Mouse (Mus musculus) heart, postnatal 0 days (tissue): ENCODE measurements around the gene Wdr48. TPM values are rescaled to one million over a fixed set of nuclear protein-coding genes. Genes with fewer than 3 reads are reported as not detected.

Source experiments
- ATAC-seq: fragments of 200-750 bp; cut with Nextera tagmentation; 2 replicates; pipeline ENCODE4 v1.8.0; 2017; ENCODE audit warnings: low read depth, moderate number of reproducible peaks, moderate library complexity; ENCODE audit not compliant: insufficient read depth
- DNase-seq: peaks from one replicate; pipeline ENCODE4 v3.0.0-alpha.2; 2016; ENCODE audit warnings: low spot score
- H3K27ac ChIP-seq: fragments of 300-500 bp; sonication (generic); 2 replicates; pipeline ENCODE4 v1.5.1; 2014; ENCODE audit warnings: low read depth, mild to moderate bottlenecking
- H3K27me3 ChIP-seq: fragments of 300-500 bp; sonication (generic); 2 replicates; pipeline ENCODE4 v1.6.1; 2014; ENCODE audit warnings: low read length, mixed read lengths; ENCODE audit not compliant: control insufficient read depth, insufficient read depth
- H3K36me3 ChIP-seq: fragments of 300-500 bp; sonication (generic); replicated peaks from 2 replicates; pipeline ENCODE4 v1.6.1; 2014; ENCODE audit warnings: low read length, mixed read lengths; ENCODE audit not compliant: control insufficient read depth, insufficient read depth
- H3K4me1 ChIP-seq: fragments of 300-500 bp; sonication (generic); 2 replicates; pipeline ENCODE4 v1.6.1; 2014; ENCODE audit warnings: antibody characterized with exemption; ENCODE audit not compliant: control insufficient read depth, insufficient read depth
- H3K4me2 ChIP-seq: fragments of 300-500 bp; sonication (generic); 2 replicates; pipeline ENCODE4 v1.6.1; 2014; ENCODE audit warnings: low read depth, mild to moderate bottlenecking, low read length, moderate library complexity
- H3K4me3 ChIP-seq: fragments of 300-500 bp; sonication (generic); 2 replicates; pipeline ENCODE4 v1.5.1; 2014; ENCODE audit warnings: low read depth, low read length
- H3K9ac ChIP-seq: fragments of 300-500 bp; sonication (generic); replicated peaks from 2 replicates; pipeline ENCODE4 v1.6.1; 2014; ENCODE audit warnings: low read depth, low read length, mixed read lengths
- H3K9me3 ChIP-seq: fragments of 300-500 bp; sonication (generic); replicated peaks from 2 replicates; pipeline ENCODE4 v1.6.1; 2016; ENCODE audit warnings: low read length; ENCODE audit not compliant: control insufficient read depth
- CTCF ChIP-seq: IDR thresholded peaks from 2 replicates; pipeline ENCODE4 v1.5.1; 2016; ENCODE audit warnings: antibody characterized with exemption, control low read depth, low read depth
- EP300 ChIP-seq: IDR thresholded peaks from 2 replicates; pipeline ENCODE4 v1.6.1; 2016; ENCODE audit warnings: antibody characterized with exemption, low read depth
- WGBS: fragments of 180-500 bp; shearing (Covaris S2); extraction: QIAGEN DNeasy Blood & Tissue Kit; methylation state at CpG from one replicate; pipeline ENCODE4 v1.1.7; 2014; 5-methylcytosine and 5-hydroxymethylcytosine counted together
- polyA plus RNA-seq: library from polyadenylated mRNA; unstranded; fragments of >200 nt; fragmentation: Nextera tagmentation; extraction: Ambion mirVana; gene quantifications from 2 replicates; pipeline ENCODE4 v1.2.1, GENCODE M21; 2015
- total RNA-seq: library from RNA; depleted of rRNA; stranded (reverse); fragments of >200 nt; gene quantifications from 2 replicates; pipeline ENCODE4 v1.2.3, GENCODE M21; 2014; ENCODE audit warnings: low replicate concordance

The Wdr48 gene
- total and polyA plus RNA-seq, 2 experiments from 2014 or later, result 19.4 to 25.3 TPM

DNA sequence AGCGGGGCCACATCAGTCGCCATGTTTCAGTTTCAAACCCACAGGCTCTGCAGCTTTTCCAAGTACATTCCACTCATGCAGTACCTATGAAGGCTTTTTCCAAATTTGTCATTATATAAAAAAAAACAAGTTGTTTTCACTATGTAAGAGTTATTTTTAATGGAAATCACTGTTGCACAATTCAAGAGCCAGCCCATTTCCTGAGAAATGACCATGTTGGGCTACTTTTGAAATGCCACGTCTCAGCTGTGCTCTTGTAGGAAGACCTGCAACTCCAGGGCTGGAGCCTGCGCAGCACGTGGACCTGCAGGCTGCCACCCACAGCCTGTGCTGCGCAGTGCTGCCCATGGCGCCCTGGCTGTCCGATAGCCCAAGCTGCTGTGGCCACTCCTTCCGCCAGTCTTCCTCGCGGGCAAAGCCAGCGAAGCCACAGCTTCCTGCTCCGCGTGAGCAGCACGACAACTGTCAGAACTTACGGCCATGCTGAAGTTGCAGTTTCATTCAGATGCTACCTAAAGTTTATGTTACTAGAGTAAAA, 30.5 kb downstream of the Wdr48 start:
- DNase-seq (no peak), ATAC-seq (no peak)
- H3K4me1 ChIP-seq, result no peaks in the 10 kb centered on the region
- no peaks in the 10 kb centered on the region for H3K9me3 ChIP-seq
- no peak overlapping the region for H3K4me3 ChIP-seq
- no peak overlapping the region for H3K4me2 ChIP-seq
- H3K36me3 ChIP-seq, result peaks cover 82% of the 10 kb centered on the region
- no peaks in the 10 kb centered on the region for H3K27me3 ChIP-seq
- no peak for TF ChIP-seq CTCF
- no peak for TF ChIP-seq EP300
- 85% methylated on average over 16 of the region's 16 CpGs for WGBS
- H3K9ac ChIP-seq, result no peak overlapping the region
- no peak overlapping the region for H3K27ac ChIP-seq

DNA sequence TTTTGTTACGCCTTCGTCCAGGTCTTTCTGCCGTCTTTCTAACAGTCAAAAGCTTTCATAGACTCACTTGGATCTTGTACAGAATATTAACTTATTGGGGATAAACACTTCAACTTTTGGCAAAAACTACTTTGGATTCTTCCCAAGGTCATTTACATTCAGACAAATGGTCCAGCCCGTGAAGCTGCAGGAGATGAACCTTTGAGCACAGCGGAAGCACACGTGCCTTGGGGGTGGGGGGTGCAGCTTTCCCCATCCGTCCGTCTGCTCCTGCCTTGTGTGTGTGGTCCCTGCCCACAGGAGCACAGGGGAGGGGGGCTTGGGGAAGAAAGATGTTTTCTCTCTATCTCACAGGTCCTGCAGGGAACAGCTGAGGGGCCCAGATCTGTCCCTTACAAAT, 31.1 kb downstream of the Wdr48 start:
- Histone ChIP-seq H3K4me1 (no peaks in the 10 kb centered on the region), H3K27me3 (no peaks in the 10 kb centered on the region), H3K4me3 (no peak overlapping the region), H3K9me3 (no peaks in the 10 kb centered on the region), H3K4me2 (no peak overlapping the region), H3K9ac (no peak overlapping the region), H3K27ac (no peak overlapping the region), H3K36me3 (peaks cover 77% of the 10 kb centered on the region)
- WGBS, result 79% methylated on average over 8 of the region's 8 CpGs
- TF ChIP-seq EP300 (no peak), CTCF (no peak)
- ATAC-seq, result no peak
- DNase-seq, result no peak

DNA sequence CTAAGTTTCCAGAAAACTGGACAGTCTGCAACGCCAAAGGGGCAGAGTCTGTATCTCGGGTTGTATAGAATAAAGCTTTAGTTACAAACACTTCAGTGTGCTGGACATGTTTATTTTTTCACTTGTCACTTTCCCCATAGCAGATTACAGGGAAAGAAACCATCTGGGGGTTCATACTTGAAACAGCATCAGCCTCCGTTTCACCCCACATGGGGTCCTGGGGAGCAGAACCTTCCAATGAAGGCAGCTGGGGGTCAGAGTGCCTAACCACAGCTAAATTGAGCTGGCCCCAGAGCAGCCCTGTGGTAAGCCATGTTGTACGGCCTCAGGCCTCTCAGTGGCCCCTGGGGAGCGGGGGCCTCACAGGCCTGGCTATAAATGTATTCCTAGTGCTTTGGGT, 31.8 kb downstream of the Wdr48 start:
- WGBS, result 83% methylated on average over 5 of the region's 5 CpGs
- no peak for ATAC-seq

GRCm38 (mm10) chr9:119932358-119932757, 37.7 kb downstream of the Wdr48 start:
- no peak overlapping the region for H3K4me3 ChIP-seq
- ATAC-seq (no peak), DNase-seq (no peak)
- no peaks in the 10 kb centered on the region for H3K27me3 ChIP-seq
- peaks cover 26% of the 10 kb centered on the region for H3K36me3 ChIP-seq
- TF ChIP-seq CTCF (no peak), EP300 (no peak)
- no peak overlapping the region for H3K9ac ChIP-seq
- H3K4me2 ChIP-seq, result no peak overlapping the region
- H3K9me3 ChIP-seq, result no peaks in the 10 kb centered on the region
- WGBS, result 87% methylated on average over 12 of the region's 12 CpGs
- H3K27ac ChIP-seq, result no peak overlapping the region
- peaks cover 9% of the 10 kb centered on the region; the same call in 1 of the 2 replicates for H3K4me1 ChIP-seq

More for the DNA sequence above, 31.8 kb downstream of the Wdr48 start:
- H3K4me2 ChIP-seq, result no peak overlapping the region
- no peak overlapping the region for H3K27ac ChIP-seq
- no peak for DNase-seq
- H3K9ac ChIP-seq, result no peak overlapping the region
- TF ChIP-seq EP300, result no peak
- TF ChIP-seq CTCF, result no peak
- H3K9me3 ChIP-seq, result no peaks in the 10 kb centered on the region
- no peaks in the 10 kb centered on the region for H3K27me3 ChIP-seq
- H3K4me1 ChIP-seq, result no peaks in the 10 kb centered on the region
- H3K4me3 ChIP-seq, result no peak overlapping the region
- peaks cover 70% of the 10 kb centered on the region for H3K36me3 ChIP-seq

GRCm38 (mm10) chr9:119933675-119934074, 39.0 kb downstream of the Wdr48 start:
- no peak overlapping the region for H3K4me3 ChIP-seq
- H3K9me3 ChIP-seq, result no peaks in the 10 kb centered on the region
- WGBS, result 91% methylated on average over 6 of the region's 6 CpGs
- no peaks in the 10 kb centered on the region for H3K27me3 ChIP-seq
- DNase-seq (no peak), ATAC-seq (no peak)
- H3K4me2 ChIP-seq, result no peak overlapping the region
- peaks cover 13% of the 10 kb centered on the region; the same call in 1 of the 2 replicates for H3K4me1 ChIP-seq
- peaks cover 12% of the 10 kb centered on the region; the same call in 1 of the 2 replicates for H3K36me3 ChIP-seq
- H3K27ac ChIP-seq, result no peak overlapping the region
- TF ChIP-seq EP300 (no peak), CTCF (no peak)
- no peak overlapping the region for H3K9ac ChIP-seq
